Mouse (Mus musculus) hindbrain, embryonic 11.5 days (tissue): ENCODE measurements at regions not wholly inside any gene's neighbourhood (a gene's known extent, or its start where the extent isn't known, plus 50 kb on each side); places are given as distances from the start of the nearest gene placed in this dataset.

ENCODE experiments used
- ATAC-seq: fragments of 200-750 bp; cut with Nextera tagmentation; 2 replicates; pipeline ENCODE4 v1.8.0; 2017; ENCODE audit warnings: mild to moderate bottlenecking, moderate TSS enrichment, moderate library complexity; ENCODE audit not compliant: low FRiP score
- DNase-seq: peaks from one replicate; pipeline ENCODE4 v3.0.0-alpha.2; 2015; ENCODE audit warnings: low spot score
- H3K27ac ChIP-seq: fragments of 300-500 bp; sonication (generic); 2 replicates; pipeline ENCODE4 v1.5.1; 2014; ENCODE audit warnings: mild to moderate bottlenecking, low read depth, low read length
- H3K27me3 ChIP-seq: fragments of 300-500 bp; sonication (generic); 2 replicates; pipeline ENCODE4 v1.6.1; 2014; ENCODE audit warnings: mild to moderate bottlenecking, low read length, moderate library complexity, mixed read lengths; ENCODE audit not compliant: control insufficient read depth, insufficient read depth
- H3K36me3 ChIP-seq: fragments of 300-500 bp; sonication (generic); 2 replicates; pipeline ENCODE4 v1.6.1; 2014; ENCODE audit warnings: mild to moderate bottlenecking, low read length, moderate library complexity, mixed read lengths; ENCODE audit not compliant: control insufficient read depth, insufficient read depth
- H3K4me1 ChIP-seq: fragments of 300-500 bp; sonication (generic); replicated peaks from 2 replicates; pipeline ENCODE4 v1.6.1; 2014; ENCODE audit warnings: low read length, mixed read lengths; ENCODE audit not compliant: control insufficient read depth, insufficient read depth
- H3K4me2 ChIP-seq: fragments of 300-500 bp; sonication (generic); replicated peaks from 2 replicates; pipeline ENCODE4 v1.6.1; 2014; ENCODE audit warnings: mild to moderate bottlenecking, low read depth, low read length
- H3K4me3 ChIP-seq: fragments of 300-500 bp; sonication (generic); 2 replicates; pipeline ENCODE4 v1.5.1; 2014; ENCODE audit warnings: low read depth, low read length
- H3K9ac ChIP-seq: fragments of 300-500 bp; sonication (generic); 2 replicates; pipeline ENCODE4 v1.6.1; 2014; ENCODE audit warnings: low read depth, low read length
- H3K9me3 ChIP-seq: fragments of 300-500 bp; sonication (generic); 2 replicates; pipeline ENCODE4 v1.6.1; 2016; ENCODE audit warnings: low read length; ENCODE audit not compliant: control insufficient read depth
- WGBS: fragments of 180-500 bp; shearing (Covaris S2); extraction: QIAGEN DNeasy Blood & Tissue Kit; methylation state at CpG from one replicate; pipeline ENCODE4 v1.1.7; 2014; 5-methylcytosine and 5-hydroxymethylcytosine counted together

- Histone ChIP-seq H3K9ac (no peak overlapping the region), H3K4me1 (no peaks in the 10 kb centered on the region), H3K36me3 (no peaks in the 10 kb centered on the region), H3K4me3 (no peak overlapping the region), H3K4me2 (no peak overlapping the region), H3K27me3 (no peaks in the 10 kb centered on the region), H3K27ac (no peak overlapping the region), H3K9me3 (no peaks in the 10 kb centered on the region)
- 82% methylated on average over 1 of the region's 1 CpGs for WGBS
- ATAC-seq (no peak), DNase-seq (no peak)
Measured at GRCm38 (mm10) chr9:61008446-61008845, 214.1 kb downstream of the Uaca start.

- H3K4me2 ChIP-seq = no peak overlapping the region
- no peaks in the 10 kb centered on the region for H3K9me3 ChIP-seq
- H3K4me1 ChIP-seq = no peaks in the 10 kb centered on the region
- H3K36me3 ChIP-seq = no peaks in the 10 kb centered on the region
- no peak for DNase-seq
- no peak for ATAC-seq
- H3K27ac ChIP-seq = no peak overlapping the region
- no peak overlapping the region for H3K4me3 ChIP-seq
- H3K9ac ChIP-seq = no peak overlapping the region
- H3K27me3 ChIP-seq = no peaks in the 10 kb centered on the region
Measured at GRCm38 (mm10) chr9:61011066-61011465, 216.7 kb downstream of the Uaca start.

- H3K36me3 ChIP-seq = no peaks in the 10 kb centered on the region
- no peak overlapping the region for H3K4me3 ChIP-seq
- no peak overlapping the region for H3K9ac ChIP-seq
- DNase-seq = no peak
- H3K4me2 ChIP-seq = no peak overlapping the region
- no peak for ATAC-seq
- H3K27ac ChIP-seq = no peak overlapping the region
- H3K27me3 ChIP-seq = no peaks in the 10 kb centered on the region
- WGBS = 68% methylated on average over 19 of the region's 19 CpGs
- no peaks in the 10 kb centered on the region for H3K9me3 ChIP-seq
- H3K4me1 ChIP-seq = no peaks in the 10 kb centered on the region
Measured at GRCm38 (mm10) chr9:61012771-61013540, 218.6 kb downstream of the Uaca start.

- Histone ChIP-seq H3K27ac (no peak overlapping the region), H3K4me2 (no peak overlapping the region), H3K27me3 (0 out of 2 replicates have a peak, but pooled peaks cover 2% of the 10 kb centered on the region), H3K4me3 (no peak overlapping the region), H3K9ac (no peak overlapping the region), H3K36me3 (no peaks in the 10 kb centered on the region), H3K4me1 (no peaks in the 10 kb centered on the region), H3K9me3 (no peaks in the 10 kb centered on the region)
- WGBS = 77% methylated on average over 8 of the region's 8 CpGs
- DNase-seq (no peak), ATAC-seq (no peak)
Measured at GRCm38 (mm10) chr9:61014151-61014550, 219.8 kb downstream of the Uaca start.

- DNase-seq (no peak), ATAC-seq (no peak)
- no peak overlapping the region for H3K4me2 ChIP-seq
- H3K36me3 ChIP-seq = no peaks in the 10 kb centered on the region
- H3K4me1 ChIP-seq = no peaks in the 10 kb centered on the region
- H3K9ac ChIP-seq = no peak overlapping the region
- no peaks in the 10 kb centered on the region for H3K9me3 ChIP-seq
- 67% methylated on average over 15 of the region's 15 CpGs for WGBS
- no peak overlapping the region for H3K4me3 ChIP-seq
- H3K27ac ChIP-seq = no peak overlapping the region
- H3K27me3 ChIP-seq = 0 out of 2 replicates have a peak, but pooled peaks cover 2% of the 10 kb centered on the region
Measured at GRCm38 (mm10) chr9:61015374-61015890, 221.1 kb downstream of the Uaca start.

GRCm38 (mm10) chr9:61016673-61017072, 222.3 kb downstream of the Uaca start:
- Histone ChIP-seq H3K27ac (no peak overlapping the region), H3K4me2 (no peak overlapping the region), H3K36me3 (no peaks in the 10 kb centered on the region), H3K4me3 (no peak overlapping the region), H3K4me1 (no peaks in the 10 kb centered on the region), H3K9ac (no peak overlapping the region), H3K27me3 (0 out of 2 replicates have a peak, but pooled peaks cover 2% of the 10 kb centered on the region), H3K9me3 (no peaks in the 10 kb centered on the region)
- DNase-seq = no peak
- no peak for ATAC-seq
- 46% methylated on average over 10 of the region's 10 CpGs for WGBS

GRCm38 (mm10) chr9:61019938-61020337, 225.6 kb downstream of the Uaca start:
- Histone ChIP-seq H3K4me1 (no peaks in the 10 kb centered on the region), H3K36me3 (no peaks in the 10 kb centered on the region), H3K9me3 (no peaks in the 10 kb centered on the region), H3K27me3 (0 out of 2 replicates have a peak, but pooled peaks cover 2% of the 10 kb centered on the region), H3K27ac (no peak overlapping the region), H3K4me3 (no peak overlapping the region), H3K9ac (no peak overlapping the region), H3K4me2 (no peak overlapping the region)
- whole genome bisulfite sequencing = 58% methylated on average over 4 of the region's 4 CpGs
- ATAC-seq (no peak), DNase-seq (peak; percentile 43)

GRCm38 (mm10) chr9:61021810-61022209, 227.5 kb downstream of the Uaca start:
- Histone ChIP-seq H3K27me3 (0 out of 2 replicates have a peak, but pooled peaks cover 2% of the 10 kb centered on the region), H3K9me3 (no peaks in the 10 kb centered on the region), H3K4me1 (no peaks in the 10 kb centered on the region), H3K27ac (no peak overlapping the region), H3K4me2 (no peak overlapping the region), H3K4me3 (no peak overlapping the region), H3K36me3 (no peaks in the 10 kb centered on the region), H3K9ac (no peak overlapping the region)
- DNase-seq (no peak), ATAC-seq (no peak)
- WGBS = 88% methylated on average over 5 of the region's 5 CpGs
